9 mouse cellular contexts compared by ENCODE assay signal in the genomic region with DNA sequence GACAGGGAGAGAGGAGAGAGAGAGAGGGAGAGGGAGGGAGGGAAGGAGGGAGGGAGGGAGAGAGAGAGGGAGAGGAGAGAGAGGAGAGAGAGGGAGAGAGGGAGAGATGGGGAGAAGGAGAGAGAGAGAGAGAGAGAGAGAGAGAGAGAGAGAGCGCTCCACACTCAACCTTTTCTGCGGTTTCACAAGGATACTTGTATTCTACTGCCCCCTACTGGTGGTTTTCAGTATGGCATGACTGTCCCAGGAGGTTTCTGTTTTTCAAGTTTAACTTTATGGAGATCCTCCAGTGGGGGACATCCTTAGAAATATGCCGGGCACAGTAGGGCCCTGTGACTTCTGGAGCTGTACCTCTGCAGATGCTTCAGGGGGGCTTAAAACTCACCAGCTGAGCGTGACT. TPM values are rescaled to one million over a fixed set of nuclear protein-coding genes. Genes with fewer than 3 reads are reported as not detected.
DNase-seq lines count a peak whose midpoint lies in the region; ATAC-seq and TF ChIP-seq lines count a peak whose summit lies in the region.
"Had no signal": no experiment of that assay in that cellular context is flagged by ENCODE, and none has a peak within 500 bp of the region (broad histone marks: within the 10 kb centered on the region; RNA-seq: fewer than 3 reads in every experiment).

No protein-coding gene starts in this region.

- WGBS in heart, adult 2 months: 8% methylated on average over 4 of the region's 4 CpGs
- WGBS in heart, embryonic 10.5 days: 26% methylated on average over 4 of the region's 4 CpGs

- H3K27me3 ChIP-seq in heart, adult 2 months (ENCODE audit: control insufficient read depth, insufficient read depth, low read length): no peaks in the 10 kb centered on the region
- 0 out of 2 replicates have a peak, but pooled peaks cover 17% of the 10 kb centered on the region for H3K27me3 ChIP-seq in heart, embryonic 10.5 days (ENCODE audit: insufficient read depth, poor library complexity, severe bottlenecking)
- H3K27me3 ChIP-seq: lung, embryonic 15.5 days had no signal

- intact Hi-C loops in heart, adult 2 months (cut with DNase I): loop anchor here (1.0 to 5.0 kb wide), 3 partner anchors 41 to 200 kb away; no protein-coding TSS in a partner anchor

- H3K36me3 ChIP-seq in heart, adult 2 months (ENCODE audit: control insufficient read depth, insufficient read depth, low read length): no peaks in the 10 kb centered on the region
- no peaks in the 10 kb centered on the region for H3K36me3 ChIP-seq in heart, embryonic 10.5 days
- H3K36me3 ChIP-seq: lung, embryonic 15.5 days had no signal

- peak; percentile 66 for ATAC-seq in erythroid progenitor cell, adult 5-6 weeks (replicated peaks; ENCODE audit: low FRiP score, poor library complexity, severe bottlenecking)

- H3K27ac ChIP-seq in heart, adult 2 months: no peak overlapping the region
- H3K27ac ChIP-seq in heart, embryonic 10.5 days: no peak overlapping the region
- H3K27ac ChIP-seq: lung, embryonic 15.5 days had no signal

- H3K4me1 ChIP-seq in heart, adult 2 months (ENCODE audit: control insufficient read depth, insufficient read depth, low read length): no peaks in the 10 kb centered on the region
- H3K4me1 ChIP-seq in heart, embryonic 10.5 days: no peaks in the 10 kb centered on the region

- H3K79me2 ChIP-seq in heart, adult 2 months (replicated peaks; ENCODE audit: control insufficient read depth, insufficient read depth, low read length): no peaks in the 10 kb centered on the region

- TF ChIP-seq CTCF in heart, adult 2 months (IDR thresholded peaks at IDR 0.05): peak; percentile 78

- no peak for DNase-seq in heart, adult 2 months
- DNase-seq in heart, embryonic 10.5 days (ENCODE audit: low spot score): no peak
- peak; percentile 53 for DNase-seq in A20 (ENCODE audit: low read depth, low spot score)
- DNase-seq in R1 (ENCODE audit: low read depth, low spot score): peak; percentile 72
- peak; percentile 33 to 72 for DNase-seq in layer of hippocampus, postnatal 25 days (ENCODE audit: extremely low spot score in 1 of 2, low spot score in 1 of 2)
- peak; percentile 78 for DNase-seq in mesoderm, embryonic 11.5 days (ENCODE audit: low read depth, low spot score)
- peak; percentile 51 for DNase-seq in yolk sac, embryonic 10.5 days (ENCODE audit: low spot score)

- H3K9ac ChIP-seq in heart, adult 2 months (ENCODE audit: low read depth, low read length): no peak overlapping the region
- H3K9ac ChIP-seq: lung, embryonic 15.5 days had no signal

- no peaks in the 10 kb centered on the region for H3K9me3 ChIP-seq in heart, embryonic 10.5 days
- H3K9me3 ChIP-seq: lung, embryonic 15.5 days had no signal

- TF ChIP-seq POLR2A in heart, adult 2 months (IDR thresholded peaks at IDR 0.05; ENCODE audit: insufficient read depth, low read depth, low read length): no peak

- no peak overlapping the region for H3K4me3 ChIP-seq in heart, adult 2 months
- H3K4me3 ChIP-seq in heart, embryonic 10.5 days: no peak overlapping the region
- H3K4me3 ChIP-seq: lung, embryonic 15.5 days had no signal

- no peak for TF ChIP-seq EP300 in heart, adult 2 months (IDR thresholded peaks at IDR 0.05; ENCODE audit: insufficient read depth, low read depth, low read length)

RNA-seq across cellular contexts. Expression of gene Cldn10, which starts 28.8 kb away (rescaled TPM):
- under 1 TPM in 1 of 2 experiments, not detected in 1; 0.09 TPM for total RNA-seq in heart, adult 2 months (2021)
- polyA plus RNA-seq in heart, adult 2 months (2012; rRNA removed): 0.20 and 0.72 TPM in 2 replicates
- polyA plus RNA-seq in heart, embryonic 10.5 days (2016; fragmentation: Nextera tagmentation; extraction: Ambion mirVana): 0.15 and 0.70 TPM in 2 replicates
- 1.4 and 3.4 TPM in 2 replicates for total RNA-seq in erythroid progenitor cell, adult 5-6 weeks (2015; ENCODE audit: low replicate concordance)
- not detected in 2 replicates for total RNA-seq in erythroid progenitor cell, adult 5-6 weeks (2017; ENCODE audit: low replicate concordance)
- 10 to 100 TPM; 32.4 to 34.3 TPM for total RNA-seq in layer of hippocampus, postnatal 25 days (2021)

Comparison
In these comparisons a context has a peak if more than half of its experiments do, and no peak if none do; other contexts are left out.
1. DNase-seq: peak in A20 (single experiment), R1 (single experiment), layer of hippocampus, postnatal 25 days (2 of 2), mesoderm, embryonic 11.5 days (single experiment) and yolk sac, embryonic 10.5 days (single experiment); none in heart, adult 2 months (0 of 2) and heart, embryonic 10.5 days (single experiment).
2. RNA of gene Cldn10, which starts 28.8 kb away (total RNA-seq): 32.4 to 34.3 TPM in layer of hippocampus, postnatal 25 days; 1.4 to 3.4 TPM in erythroid progenitor cell, adult 5-6 weeks and 0.09 TPM in heart, adult 2 months; every median in the first group is over 4 times any median in the second.